Mouse (Mus musculus) layer of hippocampus, adult 18-20 months (tissue): ENCODE measurements around the gene Fam19a2. TPM values are rescaled to one million over a fixed set of nuclear protein-coding genes. Genes with fewer than 3 reads are reported as not detected.

Experiments
- DNase-seq, 2 experiments: peaks; one replicate each; pipeline ENCODE4 v3.0.0; 2022; ENCODE audit warnings: low spot score in 2 of 2
- long read RNA-seq: library from polyadenylated mRNA; stranded (forward); transcript quantifications from one replicate; pipeline ENCODE4 v2.0.0, GENCODE M21; 2021
- total RNA-seq, 2 experiments: library from RNA; stranded (reverse); gene quantifications; 2 replicates each; pipeline ENCODE4 v1.2.3; 2021

The Fam19a2 gene
- 10 to 100 TPM; 44.7 to 45.1 TPM for total RNA-seq
- long read RNA-seq, full-length matches to known transcripts = 20 of 32 reads
- long read RNA-seq, partial matches to known transcripts = 4 of 32 reads
- long read RNA-seq, other reads (novel, unspliced or antisense) = 8 of 32 reads

GRCm38 (mm10) chr10:123263876-123264309 is at the start of gene Fam19a2:
Fam19a2 (plus strand) TSS chr10:123263996.
- peak; percentile 55 to 69 for DNase-seq

- DNase-seq = no peak
Measured at GRCm38 (mm10) chr10:123222785-123223184, 41.0 kb upstream of the Fam19a2 start.

GRCm38 (mm10) chr10:123229420-123229819 is 34.4 kb upstream of the Fam19a2 start:
- DNase-seq = no peak

- no peak for DNase-seq
Measured at GRCm38 (mm10) chr10:123248063-123248462, 15.7 kb upstream of the Fam19a2 start.

- no peak for DNase-seq
Measured at GRCm38 (mm10) chr10:123251904-123252303, 11.9 kb upstream of the Fam19a2 start.

GRCm38 (mm10) chr10:123254299-123254698 is 9.5 kb upstream of the Fam19a2 start:
- peak; percentile 8 to 48 for DNase-seq

GRCm38 (mm10) chr10:123255674-123256348 is 8.0 kb upstream of the Fam19a2 start:
- DNase-seq = no peak

GRCm38 (mm10) chr10:123264461-123265191 is 830 bp downstream of the Fam19a2 start:
- peak; percentile 58 to 77 for DNase-seq

- DNase-seq = peak in 1 of 2 experiments; percentile 28
Measured at GRCm38 (mm10) chr10:123265241-123265790, 1.5 kb downstream of the Fam19a2 start.

- DNase-seq = peak; percentile 55 to 77
Measured at GRCm38 (mm10) chr10:123268568-123268967, 4.8 kb downstream of the Fam19a2 start.

GRCm38 (mm10) chr10:123274554-123274953 is 10.8 kb downstream of the Fam19a2 start:
- DNase-seq = no peak

- no peak for DNase-seq
Measured at GRCm38 (mm10) chr10:123307300-123307699, 43.5 kb downstream of the Fam19a2 start.

- no peak for DNase-seq
Measured at GRCm38 (mm10) chr10:123326271-123326670, 62.5 kb downstream of the Fam19a2 start.

- DNase-seq = no peak
Measured at GRCm38 (mm10) chr10:123341280-123341679, 77.5 kb downstream of the Fam19a2 start.

- DNase-seq = peak; percentile 37 to 66
Measured at GRCm38 (mm10) chr10:123342591-123343236, 78.9 kb downstream of the Fam19a2 start.

GRCm38 (mm10) chr10:123346301-123346700 is 82.5 kb downstream of the Fam19a2 start:
- DNase-seq = no peak

GRCm38 (mm10) chr10:123353667-123354066 is 89.9 kb downstream of the Fam19a2 start:
- no peak for DNase-seq

GRCm38 (mm10) chr10:123357010-123357409 is 93.2 kb downstream of the Fam19a2 start:
- no peak for DNase-seq

- no peak for DNase-seq
Measured at GRCm38 (mm10) chr10:123360492-123360891, 96.7 kb downstream of the Fam19a2 start.

GRCm38 (mm10) chr10:123364628-123365027 is 100.8 kb downstream of the Fam19a2 start:
- DNase-seq = peak in 1 of 2 experiments; percentile 47

- peak in 1 of 2 experiments; percentile 48 for DNase-seq
Measured at GRCm38 (mm10) chr10:123367152-123367864, 103.5 kb downstream of the Fam19a2 start.
